Mouse (Mus musculus): ENCODE results near the gene Rpl18a.

- TF ChIP-seq E2F4 (IDR thresholded peaks at IDR 0.05; ENCODE audit: insufficient read depth), result no peak
- no peak for TF ChIP-seq CEBPB (IDR thresholded peaks at IDR 0.05; ENCODE audit: insufficient read depth, poor library complexity, severe bottlenecking)
- no peak for TF ChIP-seq MYOD1 (IDR thresholded peaks at IDR 0.05; ENCODE audit: control insufficient read depth in 1 of 3, insufficient read length in 2 of 3, low read depth in 2 of 3)
- no peak for TF ChIP-seq POLR2A (IDR thresholded peaks at IDR 0.05; ENCODE audit: insufficient read length, low read depth)
- no peak for TF ChIP-seq USF1 (IDR thresholded peaks at IDR 0.05; ENCODE audit: low read depth)
- TF ChIP-seq REST (IDR thresholded peaks at IDR 0.05; ENCODE audit: insufficient read depth, insufficient read length), result no peak
- no peak for TF ChIP-seq POLR2AphosphoS2 (IDR thresholded peaks at IDR 0.05; ENCODE audit: insufficient read length, low read depth)
- TF ChIP-seq MAX (IDR thresholded peaks at IDR 0.05; ENCODE audit: low read depth), result no peak
- no peak for TF ChIP-seq TCF3 (IDR thresholded peaks at IDR 0.05; ENCODE audit: insufficient read length, low read depth)
- no peak for TF ChIP-seq MYOG (IDR thresholded peaks at IDR 0.05; ENCODE audit: control insufficient read depth in 1 of 3, insufficient read depth in 1 of 3, insufficient read length in 2 of 3, low read depth in 2 of 3)
Measured at GRCm38 (mm10) chr8:70849333-70849990, 47.8 kb downstream of the Rpl18a start.
